Mouse (Mus musculus): ENCODE measurements around the gene B830017H08Rik. TPM values are rescaled to one million over a fixed set of nuclear protein-coding genes. Genes with fewer than 3 reads are reported as not detected.

B830017H08Rik gene
- total RNA-seq, 2 experiments from 2014 or later, result 4.9 to 5.1 TPM

Other genes with a start within 250 kb of the B830017H08Rik start
- gene Slc7a4, start 249.9 kb upstream of the B830017H08Rik start, total RNA-seq (2021), result 10 to 100 TPM; 68.2 to 71.1 TPM
- 10 to 100 TPM; 47.7 to 50.1 TPM for gene Smpd4, start 213.8 kb upstream of the B830017H08Rik start, total RNA-seq (2021)
- 10 to 100 TPM; 30.3 to 32.3 TPM for gene Ccdc74a, start 186.7 kb upstream of the B830017H08Rik start, total RNA-seq (2021)
- 10 to 100 TPM; 65.0 to 70.2 TPM for gene Med15, start 100.2 kb upstream of the B830017H08Rik start, total RNA-seq (2021)
- 100 to 1,000 TPM in 1 of 2 experiments, 10 to 100 TPM in 1; 96.5 to 101 TPM for gene Klhl22, start 73.5 kb upstream of the B830017H08Rik start, total RNA-seq (2021)
- gene Scarf2, start 35.8 kb upstream of the B830017H08Rik start, total RNA-seq (2021), result 1 to 10 TPM; 3.7 to 4.3 TPM
- gene Car15, start 5.2 kb downstream of the B830017H08Rik start, total RNA-seq (2021), result 1 to 10 TPM; 8.2 to 8.4 TPM
- gene Gm20518, start 58.5 kb downstream of the B830017H08Rik start, total RNA-seq (2021), result 1 to 10 TPM in 1 of 2 experiments, under 1 TPM in 1; 0.81 to 1.4 TPM
- gene Tssk1, start 61.1 kb downstream of the B830017H08Rik start, total RNA-seq (2021), result not detected
- gene Dgcr2, start 65.4 kb downstream of the B830017H08Rik start, total RNA-seq (2021), result 100 to 1,000 TPM; 106 to 107 TPM
- gene Tssk2, start 65.5 kb downstream of the B830017H08Rik start, total RNA-seq (2021), result not detected
- gene Ess2, start 78.2 kb downstream of the B830017H08Rik start, total RNA-seq (2021), result 10 to 100 TPM; 33.0 to 34.3 TPM
- gene Gsc2, start 81.9 kb downstream of the B830017H08Rik start, total RNA-seq (2021), result not detected
- gene Slc25a1, start 95.1 kb downstream of the B830017H08Rik start, total RNA-seq (2021), result 10 to 100 TPM; 70.0 to 79.6 TPM
- not detected for gene Vpreb2, start 147.3 kb downstream of the B830017H08Rik start, total RNA-seq (2021)
- 100 to 1,000 TPM; 111 to 120 TPM for gene Dgcr6, start 219.7 kb downstream of the B830017H08Rik start, total RNA-seq (2021)